Mouse (Mus musculus) MEL (cell line): Measurements from ENCODE around the gene Fam184a.

ENCODE experiments used
- CHD2 ChIP-seq: IDR thresholded peaks from 2 replicates; pipeline ENCODE4 v1.6.1; 2011; ENCODE audit warnings: low read length, improper control_type of control experiment
- CTCF ChIP-seq, 3 experiments: IDR thresholded peaks in 2 of 3; conservative IDR thresholded peaks in 1 of 3; 2 replicates each; pipeline ENCODE4 v1.5.1; 2011 to 2012; ENCODE audit warnings: low read length in 3 of 3, low read depth in 2 of 3, mild to moderate bottlenecking in 2 of 3, improper control_type of control experiment in 1 of 3, inconsistent platforms in 1 of 3, mixed read lengths in 1 of 3, moderate library complexity in 1 of 3; ENCODE audit not compliant: control insufficient read depth in 1 of 3, insufficient read depth in 1 of 3, poor library complexity in 1 of 3, severe bottlenecking in 1 of 3
- ETS1 ChIP-seq: IDR thresholded peaks from 2 replicates; pipeline ENCODE4 v1.6.1; 2012; ENCODE audit warnings: low read depth, mild to moderate bottlenecking, inconsistent platforms, low read length, improper control_type of control experiment, moderate library complexity
- KAT2A ChIP-seq: conservative IDR thresholded peaks from 2 replicates; pipeline ENCODE4 v1.6.1; 2012; ENCODE audit warnings: low read depth, low read length, improper control_type of control experiment, inconsistent platforms
- MAX ChIP-seq: IDR thresholded peaks from 2 replicates; pipeline ENCODE4 v1.6.1; 2011; ENCODE audit warnings: low read length, improper control_type of control experiment
- MYC ChIP-seq: IDR thresholded peaks from 2 replicates; pipeline ENCODE4 v1.6.1; 2011; ENCODE audit warnings: low read depth, mild to moderate bottlenecking, low read length, improper control_type of control experiment, moderate library complexity
- POLR2A ChIP-seq, 2 experiments: IDR thresholded peaks; 2 replicates each; pipeline ENCODE4 v1.6.1; 2011 to 2012; ENCODE audit warnings: low read length in 2 of 2, mild to moderate bottlenecking in 2 of 2, control low read depth in 1 of 2, improper control_type of control experiment in 1 of 2, low read depth in 1 of 2, moderate library complexity in 1 of 2; ENCODE audit not compliant: control insufficient read depth in 1 of 2, insufficient read depth in 1 of 2, poor library complexity in 1 of 2
- SIN3A ChIP-seq: IDR thresholded peaks from 2 replicates; pipeline ENCODE4 v1.6.1; 2012; ENCODE audit warnings: low read length, improper control_type of control experiment, inconsistent platforms
- TAL1 ChIP-seq: IDR thresholded peaks from 2 replicates; pipeline ENCODE4 v1.6.1; 2012; ENCODE audit warnings: mild to moderate bottlenecking, inconsistent platforms, low read length, moderate library complexity, mixed read lengths
- TBP ChIP-seq: IDR thresholded peaks from 2 replicates; pipeline ENCODE4 v1.8.0; 2011; ENCODE audit warnings: low read depth, low read length, improper control_type of control experiment
- USF1 ChIP-seq: IDR thresholded peaks from 2 replicates; pipeline ENCODE4 v1.6.1; 2014; ENCODE audit warnings: low read depth, mild to moderate bottlenecking, inconsistent platforms, low read length, improper control_type of control experiment, moderate library complexity

GRCm38 (mm10) chr10:53791281-53791680 is 40.4 kb upstream of the Fam184a start:
- TF ChIP-seq TAL1, result no peak
- TF ChIP-seq USF1, result no peak
- no peak for TF ChIP-seq CHD2
- TF ChIP-seq POLR2A (IDR thresholded peaks at IDR 0.05; ENCODE audit: control insufficient read depth in 1 of 2, insufficient read depth in 1 of 2, low read depth in 1 of 2, low read length in 2 of 2, poor library complexity in 1 of 2), result no peak
- TF ChIP-seq ETS1, result no peak
- TF ChIP-seq TBP, result no peak
- no peak for TF ChIP-seq MAX
- TF ChIP-seq SIN3A, result no peak
- TF ChIP-seq KAT2A, result no peak
- no peak for TF ChIP-seq MYC
- no peak for TF ChIP-seq CTCF (IDR thresholded peaks at IDR 0.05 in 2 of 3, conservative IDR thresholded peaks at IDR 0.05 in 1 of 3; ENCODE audit: control insufficient read depth in 1 of 3, insufficient read depth in 1 of 3, low read depth in 2 of 3, low read length in 3 of 3, poor library complexity in 1 of 3, severe bottlenecking in 1 of 3)
